Mouse (Mus musculus): ENCODE data around the gene Hivep3.

DNA sequence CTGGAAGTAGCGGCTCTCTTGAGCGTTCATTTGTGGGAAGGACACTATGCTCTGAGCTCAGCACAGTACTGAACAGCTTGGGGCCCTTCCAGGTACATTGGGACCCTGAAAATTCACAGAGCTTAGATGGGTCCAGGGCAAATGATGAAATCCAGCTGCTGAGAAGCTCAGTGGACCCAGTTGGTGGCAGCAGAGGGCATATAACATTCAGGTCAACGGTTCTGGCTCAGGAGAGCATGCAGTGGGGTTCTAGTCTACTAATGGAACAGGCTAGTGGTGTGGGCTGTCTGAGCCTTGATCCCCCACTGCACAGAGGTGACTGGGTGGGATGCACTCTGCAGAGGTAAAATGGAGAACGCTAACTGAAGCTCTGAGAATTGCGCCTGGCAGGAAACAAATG lies 228.5 kb downstream of the Hivep3 start:
- TF ChIP-seq CTCF (IDR thresholded peaks at IDR 0.05; ENCODE audit: low read depth, low read length) (peak; percentile 29; the same call in 1 of the 2 replicates), POLR2A (IDR thresholded peaks at IDR 0.05; ENCODE audit: extremely low read depth, insufficient read depth, low read length) (no peak)
